Comparison of ENCODE assay signal across 29 mouse cellular contexts in genomic region chr5:62663206-62663605, GRCm38 (mm10).
DNase-seq lines count a peak whose midpoint lies in the region; ATAC-seq lines count a peak whose summit lies in the region.
"Had no signal": no experiment of that assay in that cellular context is flagged by ENCODE, and none has a peak within 500 bp of the region (broad histone marks: within the 10 kb centered on the region; RNA-seq: fewer than 3 reads in every experiment).

No protein-coding gene starts in this region.

- 59% methylated on average over 1 of the region's 1 CpGs for WGBS in forebrain, embryonic 16.5 days

- no peaks in the 10 kb centered on the region for H3K27me3 ChIP-seq in forebrain, embryonic 16.5 days (replicated peaks; ENCODE audit: control insufficient read depth, insufficient read depth, low read length)
- H3K27me3 ChIP-seq: heart, embryonic 12.5 days; kidney, embryonic 15.5 days; limb, embryonic 12.5 days; neural tube, embryonic 13.5 days had no signal

- H3K4me3 ChIP-seq in forebrain, embryonic 16.5 days (replicated peaks; ENCODE audit: low read length): no peak overlapping the region
- H3K4me3 ChIP-seq: heart, embryonic 12.5 days; kidney, embryonic 15.5 days; limb, embryonic 12.5 days; midbrain, embryonic 10.5 days; myocyte; neural tube, embryonic 13.5 days had no signal

- peak; percentile 73 for ATAC-seq in forebrain, embryonic 16.5 days
- ATAC-seq: activated CD4-positive, CD25-positive, alpha-beta regulatory T cell, adult 4 months; intestine, postnatal 0 days; liver, postnatal 0 days; lung, postnatal 0 days; midbrain, embryonic 16.5 days had no signal

- no peak overlapping the region for H3K9ac ChIP-seq in forebrain, embryonic 16.5 days (replicated peaks; ENCODE audit: low read depth, low read length)
- H3K9ac ChIP-seq: heart, embryonic 12.5 days; kidney, embryonic 15.5 days; limb, embryonic 12.5 days; liver, postnatal 0 days; neural tube, embryonic 13.5 days had no signal

- no peaks in the 10 kb centered on the region for H3K36me3 ChIP-seq in forebrain, embryonic 16.5 days (ENCODE audit: control insufficient read depth, insufficient read depth)
- H3K36me3 ChIP-seq: heart, embryonic 12.5 days; kidney, embryonic 15.5 days; limb, embryonic 12.5 days; midbrain, embryonic 10.5 days; neural tube, embryonic 13.5 days had no signal

- H3K4me1 ChIP-seq in forebrain, embryonic 16.5 days (replicated peaks; ENCODE audit: control insufficient read depth, insufficient read depth, low read length): no peaks in the 10 kb centered on the region; the same call in 1 of the 2 replicates
- H3K4me1 ChIP-seq: heart, embryonic 12.5 days; kidney, embryonic 15.5 days; limb, embryonic 12.5 days; midbrain, embryonic 10.5 days; neural tube, embryonic 13.5 days had no signal

- intact Hi-C loops in left cerebral cortex, postnatal 36 days (cut with DNase I): no loop called here
- intact Hi-C loops in gastrocnemius, postnatal 14 days (cut with DNase I; ENCODE audit: low total_unique reads): no loop called here

- peak; percentile 34 to 49 for DNase-seq in frontal cortex, adult 2 months (ENCODE audit: extremely low spot score in 1 of 2, low spot score in 1 of 2)
- DNase-seq in frontal cortex, postnatal 25 days (ENCODE audit: low spot score in 2 of 2): no peak
- DNase-seq in right cerebral cortex, adult 18-20 months: peak; percentile 23
- DNase-seq in right cerebral cortex, postnatal 4 days: no peak
- DNase-seq in left cerebral cortex, postnatal 36 days (ENCODE audit: low spot score in 2 of 2): peak; percentile 32 to 45
- DNase-seq in gastrocnemius, postnatal 14 days: no peak
- DNase-seq in thymus, postnatal 25 days: no peak
- DNase-seq: adrenal gland, adult 8-10 months; cerebellum, adult 8-10 months; gastrocnemius, postnatal 10 days; heart, adult 18-20 months; heart, postnatal 10 days; kidney, postnatal 36 days; liver, postnatal 0 days; retina, postnatal 1 day; thymus, postnatal 14 days had no signal

- H3K27ac ChIP-seq in forebrain, embryonic 16.5 days (ENCODE audit: low read length): no peak overlapping the region
- H3K27ac ChIP-seq: kidney, embryonic 15.5 days; limb, embryonic 12.5 days; macrophage; midbrain, embryonic 10.5 days; neural tube, embryonic 13.5 days had no signal

- no peak overlapping the region for H3K4me2 ChIP-seq in forebrain, embryonic 16.5 days (ENCODE audit: low read length)
- H3K4me2 ChIP-seq: heart, embryonic 12.5 days; kidney, embryonic 15.5 days; limb, embryonic 12.5 days; liver, embryonic 11.5 days; neural tube, embryonic 13.5 days had no signal

- no peaks in the 10 kb centered on the region for H3K9me3 ChIP-seq in forebrain, embryonic 16.5 days (ENCODE audit: control insufficient read depth, low read length)
- H3K9me3 ChIP-seq: heart, embryonic 12.5 days; kidney, embryonic 15.5 days; limb, embryonic 12.5 days; midbrain, embryonic 10.5 days; neural tube, embryonic 13.5 days had no signal

Comparison
In these comparisons a context has a peak if more than half of its experiments do, and no peak if none do; other contexts are left out.
1. DNase-seq: peak in frontal cortex, adult 2 months (2 of 2), right cerebral cortex, adult 18-20 months (single experiment) and left cerebral cortex, postnatal 36 days (2 of 2); none in frontal cortex, postnatal 25 days (0 of 2), right cerebral cortex, postnatal 4 days (single experiment), gastrocnemius, postnatal 14 days (single experiment) and thymus, postnatal 25 days (single experiment).